Mouse (Mus musculus): ENCODE results near the gene Tnfrsf11a.
"Not testable (repeated sequence)": the region's sequence is repeated elsewhere in the genome, so short reads cannot be mapped to it uniquely, and the experiment has no call there.

Gene Tnfrsf11a

DNA sequence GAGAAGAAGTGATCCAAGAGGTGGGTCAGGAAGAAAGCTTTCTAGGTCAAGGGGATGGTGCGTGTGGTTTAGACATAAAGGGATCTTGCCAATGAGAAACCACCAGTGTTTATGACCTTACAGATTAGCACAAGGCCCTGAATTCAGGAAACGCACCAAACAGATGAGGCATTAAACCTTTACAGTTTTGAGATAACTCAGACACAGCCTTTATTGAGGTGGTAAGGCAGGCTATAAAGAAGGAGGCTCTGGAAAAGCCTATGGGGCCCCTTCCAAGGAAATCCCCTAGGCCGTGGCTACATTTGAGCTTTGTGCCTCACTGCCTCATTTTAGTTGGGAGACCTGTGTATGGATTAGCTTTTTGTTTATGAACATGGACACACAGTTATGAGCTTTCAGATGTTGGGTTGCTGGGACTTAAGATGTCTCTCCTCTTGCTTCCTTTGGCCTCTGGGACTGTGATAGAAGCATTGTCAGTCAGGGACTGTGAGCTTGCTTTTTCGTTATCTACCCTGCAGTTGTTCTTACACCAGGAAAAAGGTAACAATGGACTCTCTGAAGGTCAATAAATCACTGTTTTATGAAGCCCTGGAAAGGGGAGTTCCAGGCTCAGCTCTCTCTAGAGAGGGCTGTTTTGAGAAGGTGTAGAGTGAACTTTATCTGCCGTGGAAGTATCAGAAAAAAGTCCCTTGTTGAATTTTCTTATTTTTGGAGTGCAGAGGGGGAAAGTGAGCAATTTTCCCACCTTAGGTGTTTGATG lies 3.9 kb downstream of the Tnfrsf11a start:
- in situ Hi-C loops (cut with MboI; ENCODE audit: low sequenced_read_pairs) = no loop called here

DNA sequence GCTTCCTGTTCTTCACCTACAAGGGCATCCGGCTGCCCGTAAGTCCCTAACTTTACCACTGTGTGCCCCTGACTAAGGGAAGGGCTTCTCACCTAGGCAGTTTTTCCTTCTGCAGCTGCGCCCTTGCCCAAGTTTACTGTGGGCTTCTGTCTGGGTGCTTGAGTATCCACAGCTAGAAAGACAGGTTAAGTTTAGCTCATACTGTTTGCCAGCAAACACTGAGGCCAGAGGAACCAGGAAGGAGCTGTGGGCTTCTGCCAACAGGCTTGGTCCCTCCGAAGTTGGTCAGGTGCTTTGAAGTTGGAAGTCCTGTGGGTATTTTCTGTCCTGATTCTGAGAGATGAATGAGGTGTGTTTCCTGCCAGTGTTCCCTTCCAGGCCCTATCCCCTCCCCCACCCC lies 4.6 kb downstream of the Tnfrsf11a start:
- in situ Hi-C loops (cut with MboI; ENCODE audit: low sequenced_read_pairs) = no loop called here

DNA sequence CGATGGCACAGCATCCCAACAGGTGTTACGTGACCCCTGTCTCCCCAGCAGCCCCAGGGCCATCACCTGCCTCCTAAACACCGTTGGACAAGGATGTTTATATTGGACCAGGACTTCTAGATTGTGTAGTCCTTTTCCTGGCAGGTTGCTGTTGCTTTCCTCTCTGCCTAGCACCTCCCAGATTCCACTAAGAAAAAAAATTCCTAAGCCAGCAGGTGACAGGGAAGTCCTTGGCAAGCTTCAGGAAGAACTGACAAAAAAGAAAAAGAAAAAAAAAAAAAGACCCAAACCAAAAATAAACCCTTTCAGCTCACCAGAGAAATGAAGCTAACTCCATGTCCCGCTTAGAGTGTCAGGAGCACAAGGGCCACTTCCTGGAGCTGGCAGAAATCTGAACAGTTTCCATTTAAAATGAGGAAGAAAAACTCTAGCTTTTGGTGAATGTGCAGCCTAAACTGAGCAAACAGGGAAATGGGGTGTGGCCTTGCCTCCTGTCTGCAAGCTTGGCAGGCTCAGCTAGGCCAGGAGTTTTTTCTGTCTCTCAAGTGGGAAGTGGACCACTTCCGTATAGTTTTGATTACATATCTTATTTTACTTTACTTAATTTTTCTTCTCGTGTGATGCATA lies 6.3 kb downstream of the Tnfrsf11a start:
- in situ Hi-C loops (cut with MboI; ENCODE audit: low sequenced_read_pairs) = no loop called here

DNA sequence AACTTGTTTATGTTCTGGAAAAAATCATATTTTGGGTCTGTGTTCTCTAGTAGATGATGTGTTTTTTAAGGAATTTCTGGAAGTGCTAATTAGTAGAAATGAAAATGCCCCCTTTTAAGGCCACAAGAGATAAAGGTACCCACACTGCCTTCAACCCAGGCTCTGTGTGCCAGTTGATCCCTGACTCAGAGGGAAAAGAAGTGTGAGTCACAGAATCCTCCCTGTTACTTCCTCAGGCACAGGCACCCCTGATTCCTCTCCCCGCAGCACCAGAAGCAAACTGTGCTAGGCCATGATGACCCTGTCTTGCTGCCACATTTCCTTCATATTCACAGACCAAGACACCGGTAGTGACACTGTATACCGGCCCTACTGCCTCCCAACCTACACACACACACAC lies 9.6 kb downstream of the Tnfrsf11a start:
- in situ Hi-C loops (cut with MboI; ENCODE audit: low sequenced_read_pairs) = no loop called here

DNA sequence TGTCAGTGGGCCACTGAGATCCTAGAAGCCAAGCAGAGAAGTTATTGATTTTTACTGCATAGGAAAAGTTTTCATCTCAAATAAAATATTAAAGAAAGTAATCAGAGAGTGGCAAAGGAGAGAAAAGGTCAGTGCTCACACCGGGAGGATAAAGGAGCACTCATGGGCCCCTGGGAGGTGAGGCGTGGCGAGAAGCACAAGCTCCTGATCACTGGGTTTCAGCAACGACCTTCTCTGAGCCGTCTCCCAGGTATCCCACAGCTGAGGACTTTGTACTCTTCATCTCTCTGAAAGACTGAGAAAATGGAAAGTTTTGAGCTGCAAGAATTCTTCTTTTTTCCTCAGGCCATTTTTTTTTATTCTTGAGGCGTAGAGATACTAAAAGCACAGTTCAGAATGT lies 14.2 kb downstream of the Tnfrsf11a start:
- in situ Hi-C loops (cut with MboI; ENCODE audit: low sequenced_read_pairs) = no loop called here

DNA sequence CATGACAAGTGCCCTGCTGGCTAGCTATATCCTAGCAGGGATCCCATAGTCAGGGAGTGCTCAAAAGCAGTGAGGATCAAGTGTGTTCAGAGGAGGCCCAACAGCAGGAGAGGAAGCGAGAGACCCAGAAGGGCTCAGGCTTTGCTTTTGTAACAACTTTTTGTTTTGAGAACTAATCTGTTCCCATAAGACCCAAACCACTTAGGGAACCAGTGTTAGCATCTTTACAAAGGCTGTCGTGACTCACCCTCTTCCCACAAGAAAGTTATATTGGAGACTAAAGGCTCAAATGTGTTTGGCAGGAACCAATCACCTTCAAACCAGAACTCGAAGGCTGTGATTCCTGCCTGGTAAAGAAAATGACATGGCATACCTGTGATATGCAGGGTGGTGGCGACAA lies 15.2 kb downstream of the Tnfrsf11a start:
- in situ Hi-C loops (cut with MboI; ENCODE audit: low sequenced_read_pairs) = no loop called here

DNA sequence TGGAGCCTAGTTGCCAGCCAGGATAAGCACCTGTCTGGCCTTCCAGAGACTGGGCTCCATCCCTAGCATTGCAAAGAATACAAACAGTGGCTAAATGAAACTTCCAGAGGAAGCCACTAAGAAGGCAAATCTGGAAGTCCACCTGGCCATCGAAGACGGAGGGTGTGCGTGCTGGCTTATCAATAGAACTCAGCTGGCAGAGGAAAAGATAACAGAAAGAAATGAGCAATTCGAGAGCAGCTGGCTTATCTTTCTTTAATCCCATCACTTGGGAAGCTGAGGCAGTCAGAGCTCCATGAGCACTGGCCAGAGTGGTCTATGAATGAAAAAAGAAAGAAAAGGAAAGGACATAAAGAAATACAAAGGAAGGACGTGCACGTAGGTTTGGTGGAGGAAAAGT lies 20.1 kb downstream of the Tnfrsf11a start:
- in situ Hi-C loops (cut with MboI; ENCODE audit: low sequenced_read_pairs) = no loop called here

DNA sequence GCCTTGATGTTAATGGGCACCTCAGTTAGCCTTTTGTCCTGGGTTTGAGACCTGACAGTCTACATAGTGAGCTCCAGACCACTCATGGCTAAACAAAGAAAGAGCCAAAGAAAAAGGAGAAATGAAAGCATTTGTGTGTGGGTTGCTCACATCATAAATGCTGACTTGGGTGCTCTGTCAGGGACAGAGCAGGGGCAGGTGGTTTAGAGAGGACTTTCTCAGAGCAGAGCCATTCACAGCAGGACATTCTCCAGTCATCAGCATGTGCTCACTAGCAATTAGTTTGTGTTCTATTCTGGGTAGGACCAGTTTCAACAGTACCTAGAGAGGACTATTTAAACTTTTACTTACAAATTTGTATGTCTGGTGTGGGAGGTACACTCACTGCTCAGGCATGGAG lies 20.7 kb downstream of the Tnfrsf11a start:
- in situ Hi-C loops (cut with MboI; ENCODE audit: low sequenced_read_pairs) = no loop called here

DNA sequence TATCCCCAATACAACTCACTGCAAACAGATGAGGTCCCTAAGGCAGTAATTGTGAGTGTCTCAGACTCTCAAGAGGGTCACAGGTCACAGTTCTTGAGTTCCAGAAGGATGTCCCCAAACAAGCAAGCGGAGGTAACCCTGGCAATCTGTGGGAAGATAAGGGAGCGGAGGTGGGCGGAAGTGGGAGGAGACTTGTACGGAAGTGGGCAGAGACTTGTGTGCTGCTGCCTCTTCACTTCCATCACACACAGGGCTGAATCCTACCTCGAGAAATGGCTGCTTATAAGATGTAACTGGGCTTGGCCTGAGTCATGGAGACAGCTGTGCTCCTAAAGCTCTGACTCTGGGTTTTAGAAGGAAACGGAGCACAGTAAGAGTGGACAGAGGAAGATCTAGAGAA lies 22.4 kb downstream of the Tnfrsf11a start:
- in situ Hi-C loops (cut with MboI; ENCODE audit: low sequenced_read_pairs) = no loop called here

DNA sequence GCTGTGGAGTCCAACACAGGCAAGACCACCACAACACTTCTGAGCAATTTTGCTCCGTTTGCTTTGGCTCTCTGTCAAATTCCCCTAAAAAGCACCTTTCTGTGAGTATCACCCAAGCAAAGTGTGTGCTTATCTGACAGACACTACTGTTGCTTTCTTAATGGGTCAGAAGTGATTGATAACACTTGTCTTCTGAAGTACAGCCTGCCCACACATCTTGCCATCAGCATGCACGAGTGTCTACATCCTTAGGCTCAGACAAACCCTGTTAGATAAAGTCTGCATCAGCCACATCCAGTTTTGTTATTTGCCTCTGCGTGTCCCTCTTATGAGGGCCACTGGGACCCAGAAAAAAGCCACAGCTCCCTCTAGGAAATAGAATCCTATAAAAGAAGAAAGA lies 23.8 kb downstream of the Tnfrsf11a start:
- in situ Hi-C loops (cut with MboI; ENCODE audit: low sequenced_read_pairs) = no loop called here

DNA sequence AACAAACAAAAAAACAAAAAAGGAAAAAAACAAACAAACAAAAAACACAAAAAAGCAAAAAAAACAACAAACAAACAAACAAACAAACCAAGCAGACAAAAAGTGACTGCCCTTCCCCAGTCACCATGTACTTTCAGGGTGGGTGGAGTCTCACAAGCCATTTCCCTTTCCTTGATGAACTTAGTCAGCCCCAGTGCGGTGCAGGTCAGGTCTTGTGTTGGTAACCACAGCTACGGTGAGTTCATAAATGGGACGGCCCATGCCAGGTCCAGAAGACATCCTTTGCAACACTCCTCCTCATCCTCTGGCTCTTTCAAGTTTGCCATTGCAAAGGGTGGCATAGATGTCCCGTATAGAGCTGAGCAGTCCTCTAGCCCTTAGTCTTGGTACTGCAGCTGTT lies 25.0 kb downstream of the Tnfrsf11a start:
- in situ Hi-C loops (cut with MboI; ENCODE audit: low sequenced_read_pairs) = no loop called here

DNA sequence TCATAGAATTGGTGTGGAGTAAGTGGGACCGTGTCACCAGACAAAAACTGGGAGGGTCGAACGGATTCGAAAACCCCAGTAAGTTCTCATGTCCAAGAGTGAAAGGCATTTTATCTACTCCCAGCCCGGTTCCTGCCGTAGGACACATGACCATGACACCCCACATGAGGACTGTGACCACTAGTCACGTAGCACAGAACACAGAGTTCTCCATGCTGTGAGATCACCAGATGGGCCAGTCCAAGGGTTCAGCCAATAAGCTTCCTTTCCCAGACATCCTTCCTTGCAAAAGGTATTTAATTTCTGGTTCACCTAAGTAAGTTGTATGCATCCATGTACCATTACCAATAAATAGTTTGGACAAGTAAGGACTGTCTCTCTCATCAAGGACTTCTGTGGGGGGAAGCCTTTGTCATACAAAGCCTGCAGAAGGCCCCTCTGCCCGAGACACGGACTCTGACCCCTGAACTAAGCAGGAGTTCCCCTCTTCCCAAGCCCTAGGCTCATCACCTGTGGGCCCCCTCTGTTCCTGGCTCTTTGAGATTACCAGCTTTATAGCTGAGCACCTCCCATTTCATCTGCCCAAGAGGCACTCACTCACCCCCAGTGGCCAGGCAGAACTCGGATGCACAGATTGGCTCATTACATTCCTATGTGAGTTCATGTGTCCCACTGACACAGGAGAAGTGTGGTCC lies 26.7 kb downstream of the Tnfrsf11a start:
- in situ Hi-C loops (cut with MboI; ENCODE audit: low sequenced_read_pairs) = no loop called here

DNA sequence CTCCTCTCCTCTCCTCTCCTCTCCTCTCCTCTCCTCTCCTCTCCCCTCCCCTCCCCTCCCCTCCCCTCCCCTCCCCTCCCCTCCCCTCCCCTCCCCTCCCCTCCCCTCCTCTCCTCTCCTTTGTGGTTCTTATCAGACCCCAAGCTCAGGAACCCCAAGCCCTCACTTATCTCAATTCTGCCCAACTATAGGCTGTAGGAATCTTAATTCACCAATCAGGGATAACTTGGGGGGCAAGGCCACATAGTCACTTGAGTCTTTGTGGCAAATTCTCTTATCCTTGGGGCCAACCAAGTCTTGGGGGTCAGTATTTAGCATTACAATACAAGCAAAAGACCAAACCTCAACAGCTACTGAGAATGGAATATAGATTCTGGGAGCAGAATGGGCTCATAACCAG lies 31.5 kb downstream of the Tnfrsf11a start:
- in situ Hi-C loops (cut with MboI; ENCODE audit: low sequenced_read_pairs) = not testable (repeated sequence)

DNA sequence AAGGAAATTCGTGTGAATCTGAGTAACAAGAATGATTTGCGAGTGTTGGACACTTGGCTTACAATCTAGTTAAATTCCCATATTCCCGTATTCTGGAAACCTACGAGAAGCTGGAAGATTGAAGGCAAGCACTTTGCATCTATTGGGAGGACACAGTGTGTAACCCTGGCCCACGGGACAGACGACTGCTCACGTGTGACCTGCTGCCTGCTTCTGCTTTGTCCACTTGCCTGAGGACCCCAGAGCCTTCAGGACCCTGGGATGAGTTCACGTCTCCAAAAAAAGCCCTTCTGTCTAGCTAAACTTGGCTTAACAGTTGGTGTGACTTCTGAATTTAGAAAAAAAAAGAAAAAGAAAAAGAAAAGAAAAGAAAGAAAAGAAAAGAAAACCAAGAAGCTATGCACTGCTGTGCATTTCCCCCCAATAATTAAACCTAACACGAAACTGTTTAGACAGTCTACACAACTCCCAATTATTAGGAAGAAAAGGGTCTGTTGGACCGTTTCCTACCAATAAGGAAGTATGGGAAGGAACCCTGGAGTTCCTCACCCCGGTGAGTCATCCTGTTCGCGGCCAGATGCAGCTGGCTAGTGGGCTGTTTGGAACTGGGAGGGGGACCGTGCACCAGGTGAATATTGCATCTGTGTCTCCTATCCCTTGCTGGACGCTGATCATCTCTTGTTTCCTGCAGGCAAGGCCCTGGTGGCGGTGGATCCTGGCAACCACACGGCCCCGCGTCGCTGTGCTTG lies 32.6 kb downstream of the Tnfrsf11a start:
- in situ Hi-C loops (cut with MboI; ENCODE audit: low sequenced_read_pairs) = no loop called here

DNA sequence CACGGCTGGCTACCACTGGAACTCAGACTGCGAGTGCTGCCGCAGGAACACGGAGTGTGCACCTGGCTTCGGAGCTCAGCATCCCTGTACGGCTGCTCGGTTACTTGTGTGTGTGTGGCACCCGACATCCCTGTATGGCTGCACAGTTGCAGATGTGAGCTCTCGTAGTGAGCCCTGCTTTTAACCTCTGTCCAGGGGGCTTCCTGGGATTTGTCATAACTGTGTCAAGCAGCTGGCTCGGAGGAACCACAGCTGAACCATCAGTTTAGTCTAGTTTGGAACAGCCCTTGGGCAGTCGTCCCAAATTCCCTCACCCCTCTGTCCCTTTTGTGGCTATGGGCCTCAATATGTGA lies 33.2 kb downstream of the Tnfrsf11a start:
- in situ Hi-C loops (cut with MboI; ENCODE audit: low sequenced_read_pairs) = no loop called here

DNA sequence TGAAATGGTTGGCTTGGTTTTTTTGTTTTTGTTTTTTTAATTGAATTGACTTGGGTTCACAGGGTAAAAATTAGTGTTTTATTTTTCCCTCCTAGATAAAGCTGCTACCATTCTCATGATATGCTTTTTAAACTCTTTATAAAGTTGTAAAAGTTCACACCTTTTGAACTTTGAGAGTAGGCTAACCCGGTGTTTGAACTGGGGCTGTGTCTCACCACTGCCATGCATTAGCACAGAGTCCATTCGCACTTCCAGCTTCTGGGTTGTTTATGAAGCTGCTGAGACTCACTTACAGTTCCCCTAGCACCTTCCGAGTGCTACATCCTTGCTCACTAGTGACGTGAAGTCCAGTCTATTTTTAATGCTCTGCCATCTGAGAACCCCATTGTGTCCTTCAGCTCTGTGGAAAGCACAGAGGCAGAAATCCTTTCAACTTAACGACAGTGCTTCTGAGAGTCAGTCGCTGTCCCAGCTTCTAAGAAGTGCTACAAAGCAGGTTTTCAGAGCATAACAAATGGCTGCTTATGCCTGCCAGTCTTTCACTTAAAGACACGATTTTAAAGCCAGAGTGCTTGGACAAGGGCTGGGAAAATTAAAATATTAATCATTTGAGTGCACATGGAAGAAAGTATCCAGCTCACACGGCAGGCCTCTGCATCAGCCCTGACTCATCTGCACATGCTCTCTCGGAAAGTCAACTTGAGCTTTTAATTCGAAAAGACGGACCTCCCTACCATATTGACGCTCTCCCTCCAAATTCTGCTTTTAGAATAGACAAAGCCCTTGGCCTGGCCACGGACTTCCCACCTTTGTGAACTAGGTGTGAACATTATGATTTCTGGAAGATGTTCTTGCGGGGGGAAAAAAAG lies 34.1 kb downstream of the Tnfrsf11a start:
- in situ Hi-C loops (cut with MboI; ENCODE audit: low sequenced_read_pairs) = no loop called here

DNA sequence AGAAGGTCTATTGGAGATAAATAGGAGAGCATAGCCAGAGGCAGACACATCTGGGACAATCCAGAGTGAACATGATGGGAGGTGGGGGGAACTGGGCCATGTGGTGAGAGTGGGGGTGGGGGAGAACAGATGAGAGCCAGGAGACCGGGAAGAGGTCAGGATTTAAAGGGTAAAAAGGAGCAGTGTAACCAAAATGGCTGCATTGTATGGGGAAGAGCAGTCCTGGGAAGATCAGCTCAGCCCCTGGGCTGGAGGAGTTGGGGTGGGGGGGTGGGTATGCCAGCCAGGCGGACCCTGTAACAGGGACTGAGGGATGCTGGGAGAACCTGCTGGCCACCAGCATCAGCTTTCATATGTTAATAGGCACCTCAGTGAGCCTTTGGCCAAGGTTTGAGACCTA lies 34.8 kb downstream of the Tnfrsf11a start:
- in situ Hi-C loops (cut with MboI; ENCODE audit: low sequenced_read_pairs) = no loop called here

DNA sequence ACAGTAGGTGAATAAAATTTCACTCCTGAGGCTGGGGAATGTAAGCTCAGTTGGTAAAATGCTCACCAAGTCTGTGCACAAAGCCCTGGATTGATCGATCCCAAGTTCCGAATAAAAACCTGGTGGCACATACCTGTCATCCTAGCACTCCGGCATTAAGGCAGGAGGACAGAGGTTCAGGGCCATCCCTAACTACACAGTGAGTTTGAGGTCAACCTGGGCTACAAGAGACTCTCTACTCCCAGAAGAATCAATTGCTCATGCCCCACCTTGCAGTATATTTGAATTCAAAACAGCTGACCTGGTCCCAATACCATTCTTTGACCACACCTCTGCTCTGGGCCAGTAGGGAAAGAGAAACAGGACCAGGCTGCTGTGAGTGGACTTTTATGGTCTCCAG lies 35.2 kb downstream of the Tnfrsf11a start:
- in situ Hi-C loops (cut with MboI; ENCODE audit: low sequenced_read_pairs) = no loop called here

DNA sequence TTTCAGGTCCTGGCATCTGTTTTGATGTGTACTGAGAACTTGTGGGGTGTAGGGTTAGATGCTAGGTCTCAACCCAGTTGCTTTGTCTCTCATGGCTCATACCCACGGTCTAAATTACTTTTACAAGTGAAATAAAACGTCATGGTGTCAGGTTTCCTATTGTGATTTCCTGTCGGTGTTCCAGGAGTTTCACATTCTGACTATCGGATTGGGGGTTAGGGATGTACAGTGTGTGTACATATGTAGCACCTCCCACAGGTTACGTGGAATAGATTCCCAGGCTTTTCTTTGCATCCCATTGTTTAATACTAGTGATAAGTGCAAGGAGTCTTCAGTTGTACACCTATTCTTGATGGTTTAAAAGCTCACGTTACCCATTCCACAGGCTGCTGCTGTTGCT lies 38.5 kb downstream of the Tnfrsf11a start:
- in situ Hi-C loops (cut with MboI; ENCODE audit: low sequenced_read_pairs) = no loop called here

DNA sequence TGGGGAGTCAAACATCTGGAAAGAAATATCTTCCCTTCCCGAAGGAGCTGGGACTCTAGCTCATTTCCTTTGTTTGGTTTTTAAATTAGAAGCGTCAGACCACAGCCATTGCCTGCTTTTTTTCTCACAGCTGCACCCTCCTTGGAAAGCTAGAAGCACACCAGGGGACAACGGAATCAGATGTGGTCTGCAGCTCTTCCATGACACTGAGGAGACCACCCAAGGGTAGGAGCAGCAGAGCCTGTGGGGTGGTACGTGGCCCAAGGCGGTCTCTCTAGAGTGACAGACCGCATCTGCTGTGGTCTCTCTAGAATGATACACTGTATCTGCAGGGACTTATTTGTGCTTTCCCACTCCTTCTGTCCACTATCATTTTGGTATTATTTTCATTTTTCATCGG lies 39.2 kb downstream of the Tnfrsf11a start:
- in situ Hi-C loops (cut with MboI; ENCODE audit: low sequenced_read_pairs) = no loop called here

DNA sequence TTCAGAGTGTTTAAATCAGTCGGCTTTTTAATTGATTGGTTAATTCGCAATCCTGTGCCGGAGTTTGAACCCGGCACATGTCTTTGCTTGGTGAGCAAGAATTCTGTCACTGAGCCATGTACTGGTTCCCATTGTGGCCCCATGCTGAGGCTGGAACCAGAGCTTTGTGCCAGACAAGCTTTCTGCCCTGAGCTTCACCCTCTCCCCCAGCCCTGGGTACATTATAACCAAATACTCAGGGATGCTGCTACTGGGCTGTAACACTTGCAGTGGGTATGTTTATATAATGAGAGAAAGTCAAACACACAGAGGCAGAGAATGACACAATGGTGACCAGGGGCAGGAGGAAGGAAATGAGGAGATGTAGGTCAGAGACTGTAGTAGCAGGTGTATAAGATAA lies 43.8 kb downstream of the Tnfrsf11a start:
- in situ Hi-C loops (cut with MboI; ENCODE audit: low sequenced_read_pairs) = no loop called here

Data from CH12F3 (cell line).